Mouse (Mus musculus) testis, adult 2 months (tissue): ENCODE measurements around the gene Tnpo3.

ENCODE experiments used
- CTCF ChIP-seq: fragments of 200-500 bp; IDR thresholded peaks from 2 replicates; pipeline ENCODE4 v1.5.1; 2012; ENCODE audit warnings: low read depth, mild to moderate bottlenecking, inconsistent platforms, low read length, moderate library complexity; ENCODE audit not compliant: control insufficient read depth, insufficient read depth, insufficient replicate concordance
- POLR2A ChIP-seq: fragments of 200-500 bp; IDR thresholded peaks from 2 replicates; pipeline ENCODE4 v1.6.1; 2012; ENCODE audit warnings: low read depth, mild to moderate bottlenecking, inconsistent platforms, low read length, moderate library complexity; ENCODE audit not compliant: control insufficient read depth

- TF ChIP-seq POLR2A (no peak), CTCF (peak; percentile 67; the same call in 1 of the 2 replicates)
These were observed 84.4 kb downstream of the Tnpo3 start for GRCm38 (mm10) chr6:29525256-29525655.
